Mouse (Mus musculus): ENCODE measurements at regions not wholly inside any gene's neighbourhood (a gene's known extent, or its start where the extent isn't known, plus 50 kb on each side); places are given as distances from the start of the nearest gene placed in this dataset.

GRCm38 (mm10) chr9:89821109-89821852, 83.0 kb upstream of the Ankrd34c start:
- Histone ChIP-seq H3K36me3 (replicated peaks; ENCODE audit: control insufficient read depth, insufficient read depth, low read depth) (no peaks in the 10 kb centered on the region), H3K27ac (no peak overlapping the region), H3K9ac (replicated peaks) (no peak overlapping the region), H3K4me2 (ENCODE audit: low read depth) (no peak overlapping the region), H3K4me3 (ENCODE audit: insufficient read depth in 1 of 2, low read depth in 2 of 2, low read length in 2 of 2) (no peak overlapping the region), H3K9me3 (ENCODE audit: control insufficient read depth, low read length) (no peaks in the 10 kb centered on the region), H3K27me3 (ENCODE audit: control insufficient read depth, insufficient read depth, low read length) (no peaks in the 10 kb centered on the region), H3K4me1 (replicated peaks; ENCODE audit: control insufficient read depth in 2 of 2, insufficient read depth in 2 of 2, low read length in 1 of 2) (no peaks in the 10 kb centered on the region)
- ATAC-seq (ENCODE audit: insufficient read depth) = no peak
- DNase-seq (ENCODE audit: low read depth in 3 of 3, low spot score in 3 of 3) = no peak
- 55% methylated on average over 20 of the region's 20 CpGs for WGBS (ENCODE audit: insufficient replicate concordance)
- TF ChIP-seq CTCF (IDR thresholded peaks at IDR 0.05; ENCODE audit: low read depth) (no peak), EP300 (IDR thresholded peaks at IDR 0.05; ENCODE audit: low read depth) (no peak)

- no peak overlapping the region for H3K4me3 ChIP-seq (ENCODE audit: insufficient read depth in 1 of 2, low read depth in 2 of 2, low read length in 2 of 2)
- no peaks in the 10 kb centered on the region for H3K36me3 ChIP-seq (replicated peaks; ENCODE audit: control insufficient read depth, insufficient read depth, low read depth)
- no peaks in the 10 kb centered on the region for H3K9me3 ChIP-seq (ENCODE audit: control insufficient read depth, low read length)
- H3K9ac ChIP-seq (replicated peaks) = no peak overlapping the region
- DNase-seq (ENCODE audit: low read depth in 3 of 3, low spot score in 3 of 3) = no peak
- H3K27me3 ChIP-seq (ENCODE audit: control insufficient read depth, insufficient read depth, low read length) = no peaks in the 10 kb centered on the region
- H3K27ac ChIP-seq = no peak overlapping the region
- TF ChIP-seq EP300 (IDR thresholded peaks at IDR 0.05; ENCODE audit: low read depth) = no peak
- TF ChIP-seq CTCF (IDR thresholded peaks at IDR 0.05; ENCODE audit: low read depth) = no peak
- 53% methylated on average over 8 of the region's 8 CpGs for WGBS (ENCODE audit: insufficient replicate concordance)
- ATAC-seq (ENCODE audit: insufficient read depth) = no peak
- H3K4me1 ChIP-seq (replicated peaks; ENCODE audit: control insufficient read depth in 2 of 2, insufficient read depth in 2 of 2, low read length in 1 of 2) = no peaks in the 10 kb centered on the region
- H3K4me2 ChIP-seq (ENCODE audit: low read depth) = no peak overlapping the region
Measured at GRCm38 (mm10) chr9:89813616-89814318, 75.5 kb upstream of the Ankrd34c start.

GRCm38 (mm10) chr9:89807381-89807780, 69.1 kb upstream of the Ankrd34c start:
- H3K27me3 ChIP-seq (ENCODE audit: control insufficient read depth, insufficient read depth, low read length) = no peaks in the 10 kb centered on the region
- H3K9ac ChIP-seq (replicated peaks) = no peak overlapping the region
- no peak for TF ChIP-seq CTCF (IDR thresholded peaks at IDR 0.05; ENCODE audit: low read depth)
- no peak for TF ChIP-seq EP300 (IDR thresholded peaks at IDR 0.05; ENCODE audit: low read depth)
- DNase-seq (ENCODE audit: low read depth in 3 of 3, low spot score in 3 of 3) (no peak), ATAC-seq (ENCODE audit: insufficient read depth) (no peak)
- 41% methylated on average over 6 of the region's 6 CpGs for WGBS (ENCODE audit: insufficient replicate concordance)
- no peak overlapping the region for H3K4me3 ChIP-seq (ENCODE audit: insufficient read depth in 1 of 2, low read depth in 2 of 2, low read length in 2 of 2)
- H3K36me3 ChIP-seq (replicated peaks; ENCODE audit: control insufficient read depth, insufficient read depth, low read depth) = no peaks in the 10 kb centered on the region
- H3K4me1 ChIP-seq (replicated peaks; ENCODE audit: control insufficient read depth in 2 of 2, insufficient read depth in 2 of 2, low read length in 1 of 2) = no peaks in the 10 kb centered on the region
- H3K27ac ChIP-seq = no peak overlapping the region
- no peaks in the 10 kb centered on the region for H3K9me3 ChIP-seq (ENCODE audit: control insufficient read depth, low read length)
- no peak overlapping the region for H3K4me2 ChIP-seq (ENCODE audit: low read depth)

GRCm38 (mm10) chr9:89802658-89803057, 64.4 kb upstream of the Ankrd34c start:
- no peak overlapping the region for H3K27ac ChIP-seq
- TF ChIP-seq CTCF (IDR thresholded peaks at IDR 0.05; ENCODE audit: low read depth) (no peak), EP300 (IDR thresholded peaks at IDR 0.05; ENCODE audit: low read depth) (no peak)
- WGBS (ENCODE audit: insufficient replicate concordance) = 77% methylated on average over 10 of the region's 10 CpGs

GRCm38 (mm10) chr9:89793018-89793417, 54.7 kb upstream of the Ankrd34c start:
- ATAC-seq (ENCODE audit: insufficient read depth) = no peak
- WGBS (ENCODE audit: insufficient replicate concordance) = 8% methylated on average over 6 of the region's 6 CpGs

More at GRCm38 (mm10) chr9:89802658-89803057, 64.4 kb upstream of the Ankrd34c start:
- DNase-seq (ENCODE audit: low read depth in 3 of 3, low spot score in 3 of 3) (no peak), ATAC-seq (ENCODE audit: insufficient read depth) (no peak)
- no peaks in the 10 kb centered on the region for H3K4me1 ChIP-seq (replicated peaks; ENCODE audit: control insufficient read depth in 2 of 2, insufficient read depth in 2 of 2, low read length in 1 of 2)
- H3K9me3 ChIP-seq (ENCODE audit: control insufficient read depth, low read length) = no peaks in the 10 kb centered on the region
- no peak overlapping the region for H3K4me2 ChIP-seq (ENCODE audit: low read depth)
- H3K27me3 ChIP-seq (ENCODE audit: control insufficient read depth, insufficient read depth, low read length) = no peaks in the 10 kb centered on the region
- no peak overlapping the region for H3K9ac ChIP-seq (replicated peaks)
- H3K4me3 ChIP-seq (ENCODE audit: insufficient read depth in 1 of 2, low read depth in 2 of 2, low read length in 2 of 2) = no peak overlapping the region
- no peaks in the 10 kb centered on the region for H3K36me3 ChIP-seq (replicated peaks; ENCODE audit: control insufficient read depth, insufficient read depth, low read depth)

More at GRCm38 (mm10) chr9:89793018-89793417, 54.7 kb upstream of the Ankrd34c start:
- Histone ChIP-seq H3K27me3 (ENCODE audit: control insufficient read depth, insufficient read depth, low read length) (no peaks in the 10 kb centered on the region), H3K9me3 (ENCODE audit: control insufficient read depth, low read length) (no peaks in the 10 kb centered on the region), H3K4me3 (ENCODE audit: insufficient read depth in 1 of 2, low read depth in 2 of 2, low read length in 2 of 2) (no peak overlapping the region), H3K4me2 (ENCODE audit: low read depth) (no peak overlapping the region), H3K27ac (no peak overlapping the region), H3K4me1 (replicated peaks; ENCODE audit: control insufficient read depth in 2 of 2, insufficient read depth in 2 of 2, low read length in 1 of 2) (no peaks in the 10 kb centered on the region), H3K36me3 (replicated peaks; ENCODE audit: control insufficient read depth, insufficient read depth, low read depth) (no peaks in the 10 kb centered on the region), H3K9ac (replicated peaks) (no peak overlapping the region)
- peak in 2 of 3 experiments; percentile 6 to 7 for DNase-seq (ENCODE audit: low read depth in 3 of 3, low spot score in 3 of 3)
- TF ChIP-seq EP300 (IDR thresholded peaks at IDR 0.05; ENCODE audit: low read depth) (no peak), CTCF (IDR thresholded peaks at IDR 0.05; ENCODE audit: low read depth) (peak; percentile 84)

Measured in liver, embryonic 14.5 days (tissue).